Mouse (Mus musculus) C2C12 (cell line): ENCODE results near the gene Crybg1.

Experiments used
- CTCF ChIP-seq: IDR thresholded peaks from one replicate; pipeline ENCODE4 v1.5.1; 2011; ENCODE audit not compliant: control insufficient read depth, insufficient read depth, insufficient read length
- MYOD1 ChIP-seq: IDR thresholded peaks from one replicate; pipeline ENCODE4 v1.6.1; 2011; ENCODE audit warnings: low read depth; ENCODE audit not compliant: control insufficient read depth, insufficient read length

GRCm38 (mm10) chr10:44002995-44003524, 145.6 kb downstream of the Crybg1 start:
- TF ChIP-seq CTCF (no peak), MYOD1 (no peak)
